Mouse (Mus musculus): ENCODE measurements around the gene Atp11a. TPM values are rescaled to one million over a fixed set of nuclear protein-coding genes. Genes with fewer than 3 reads are reported as not detected.
A peak's percentile ranks its signal among the peaks of the same experiment; 100 is the strongest.

Atp11a gene
- polyA plus RNA-seq, 1 experiment from 2014 or later = 15.3 TPM

GRCm38 (mm10) chr8:12905122-12905521 lies 148.3 kb downstream of the Atp11a start:
- Histone ChIP-seq H3K9ac (no peak overlapping the region), H3K27ac (no peak overlapping the region), H3K4me3 (no peak overlapping the region), H3K4me1 (no peaks in the 10 kb centered on the region), H3K36me3 (no peaks in the 10 kb centered on the region), H3K9me3 (replicated peaks) (no peaks in the 10 kb centered on the region), H3K4me2 (replicated peaks) (no peak overlapping the region), H3K27me3 (no peaks in the 10 kb centered on the region)
- no peak for ATAC-seq (ENCODE audit: low FRiP score)
- WGBS = 92% methylated on average over 5 of the region's 5 CpGs

DNA sequence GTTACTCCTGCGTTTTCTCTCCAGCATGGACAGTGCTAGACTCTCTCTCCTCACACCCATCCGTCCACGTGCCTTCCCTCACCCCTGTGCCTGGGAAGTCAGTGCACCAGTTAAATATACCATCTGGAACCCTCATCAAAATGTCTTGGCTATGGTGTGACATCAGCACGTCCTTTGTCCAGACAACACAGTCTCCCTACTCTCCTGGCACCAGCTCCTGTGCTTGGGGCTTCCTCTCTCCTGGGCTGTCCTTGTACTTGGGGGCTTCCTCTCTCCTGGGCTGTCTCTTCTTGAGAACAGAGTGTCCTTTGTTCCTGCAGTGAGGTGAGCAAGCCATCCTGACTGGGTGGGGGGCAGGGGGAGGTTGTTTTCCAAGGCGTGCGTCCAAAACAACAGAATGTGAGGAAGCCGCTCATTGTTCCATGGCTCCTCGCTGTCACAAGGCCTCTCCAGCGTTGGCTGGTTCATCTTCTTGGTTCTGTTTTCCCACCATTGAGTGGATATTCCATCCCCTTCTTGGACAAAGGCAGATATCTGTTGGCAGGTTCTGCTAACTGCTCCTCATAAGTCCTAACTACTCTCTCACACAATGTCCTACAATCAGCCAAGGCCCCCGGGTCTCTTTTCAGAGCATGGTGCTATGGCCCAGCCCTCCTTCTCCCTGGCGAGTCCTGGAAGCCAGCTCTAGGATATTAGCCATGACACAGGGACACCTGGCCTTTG lies 148.9 kb downstream of the Atp11a start:
- no peak overlapping the region for H3K9ac ChIP-seq
- H3K4me2 ChIP-seq (replicated peaks) = no peak overlapping the region
- H3K4me1 ChIP-seq = no peaks in the 10 kb centered on the region
- H3K27ac ChIP-seq = no peak overlapping the region
- 84% methylated on average over 11 of the region's 11 CpGs for WGBS
- H3K36me3 ChIP-seq = no peaks in the 10 kb centered on the region
- H3K9me3 ChIP-seq (replicated peaks) = no peaks in the 10 kb centered on the region
- no peak for ATAC-seq (ENCODE audit: low FRiP score)
- H3K27me3 ChIP-seq = no peaks in the 10 kb centered on the region
- H3K4me3 ChIP-seq = no peak overlapping the region

DNA sequence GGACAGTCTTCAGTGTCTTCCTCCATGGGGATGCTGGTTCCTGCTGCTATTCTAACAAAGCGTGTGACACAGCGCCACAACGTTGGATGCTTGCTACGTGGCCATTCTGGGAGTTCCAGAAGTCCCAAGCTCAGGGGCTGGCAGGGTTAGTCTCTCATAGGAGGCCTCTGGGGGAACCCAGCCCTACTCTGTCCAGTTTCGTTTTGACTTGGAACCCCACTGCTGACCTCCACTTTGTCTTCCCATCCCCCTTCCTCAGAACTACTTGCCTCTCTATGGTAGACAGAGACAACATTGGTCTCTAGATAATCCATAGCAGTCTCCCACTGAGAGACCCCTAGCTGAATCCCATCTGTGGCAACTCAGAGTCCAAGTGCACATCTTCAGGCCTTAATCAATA lies 149.8 kb downstream of the Atp11a start:
- Histone ChIP-seq H3K27ac (no peak overlapping the region), H3K4me1 (peaks cover 4% of the 10 kb centered on the region)
- 61% methylated on average over 5 of the region's 5 CpGs for WGBS

GRCm38 (mm10) chr8:12907730-12908129 lies 150.9 kb downstream of the Atp11a start:
- Histone ChIP-seq H3K27me3 (no peaks in the 10 kb centered on the region), H3K4me3 (no peak overlapping the region), H3K9me3 (replicated peaks) (no peaks in the 10 kb centered on the region), H3K4me2 (replicated peaks) (no peak overlapping the region), H3K4me1 (peaks cover 12% of the 10 kb centered on the region), H3K27ac (no peak overlapping the region), H3K36me3 (no peaks in the 10 kb centered on the region), H3K9ac (no peak overlapping the region)
- ATAC-seq (ENCODE audit: low FRiP score) = no peak
- 74% methylated on average over 4 of the region's 4 CpGs for WGBS

More for the DNA sequence above, 149.8 kb downstream of the Atp11a start:
- H3K9ac ChIP-seq = no peak overlapping the region
- no peaks in the 10 kb centered on the region for H3K27me3 ChIP-seq
- H3K4me3 ChIP-seq = no peak overlapping the region
- no peaks in the 10 kb centered on the region for H3K36me3 ChIP-seq
- H3K4me2 ChIP-seq (replicated peaks) = no peak overlapping the region
- ATAC-seq (ENCODE audit: low FRiP score) = no peak
- H3K9me3 ChIP-seq (replicated peaks) = no peaks in the 10 kb centered on the region

GRCm38 (mm10) chr8:12912011-12912410 lies 155.2 kb downstream of the Atp11a start:
- no peak for ATAC-seq (ENCODE audit: low FRiP score)
- Histone ChIP-seq H3K4me3 (no peak overlapping the region), H3K36me3 (no peaks in the 10 kb centered on the region), H3K9me3 (replicated peaks) (no peaks in the 10 kb centered on the region), H3K27ac (peak overlapping the region; percentile 48; the same call in 1 of the 2 replicates), H3K4me2 (replicated peaks) (no peak overlapping the region), H3K27me3 (no peaks in the 10 kb centered on the region), H3K4me1 (peaks cover 26% of the 10 kb centered on the region), H3K9ac (no peak overlapping the region)
- WGBS = 9% methylated on average over 5 of the region's 5 CpGs

GRCm38 (mm10) chr8:12915187-12916006 lies 158.6 kb downstream of the Atp11a start:
- peak; percentile 79 for ATAC-seq (ENCODE audit: low FRiP score)
- peak overlapping the region; percentile 54 for H3K9ac ChIP-seq
- WGBS = 17% methylated on average over 42 of the region's 42 CpGs
- H3K9me3 ChIP-seq (replicated peaks) = no peaks in the 10 kb centered on the region
- H3K4me1 ChIP-seq = peaks cover 32% of the 10 kb centered on the region
- H3K4me2 ChIP-seq (replicated peaks) = peak overlapping the region; percentile 82
- no peaks in the 10 kb centered on the region for H3K27me3 ChIP-seq
- no peaks in the 10 kb centered on the region for H3K36me3 ChIP-seq
- H3K27ac ChIP-seq = peak overlapping the region; percentile 68
- peak overlapping the region; percentile 51 for H3K4me3 ChIP-seq

GRCm38 (mm10) chr8:12916156-12916900 lies 159.5 kb downstream of the Atp11a start:
- Histone ChIP-seq H3K27me3 (no peaks in the 10 kb centered on the region), H3K4me1 (peaks cover 31% of the 10 kb centered on the region), H3K4me3 (peak overlapping the region; percentile 51), H3K4me2 (replicated peaks) (peak overlapping the region; percentile 82), H3K9me3 (replicated peaks) (no peaks in the 10 kb centered on the region), H3K9ac (peak overlapping the region; percentile 54), H3K27ac (peak overlapping the region; percentile 68), H3K36me3 (no peaks in the 10 kb centered on the region)
- WGBS = 71% methylated on average over 16 of the region's 16 CpGs
- no peak for ATAC-seq (ENCODE audit: low FRiP score)

- 92% methylated on average over 3 of the region's 3 CpGs for WGBS
Observed at GRCm38 (mm10) chr8:12917029-12917428, 160.2 kb downstream of the Atp11a start.

GRCm38 (mm10) chr8:12917831-12918230 lies 161.0 kb downstream of the Atp11a start:
- Histone ChIP-seq H3K27ac (no peak overlapping the region), H3K27me3 (no peaks in the 10 kb centered on the region), H3K9ac (no peak overlapping the region), H3K9me3 (replicated peaks) (no peaks in the 10 kb centered on the region), H3K4me1 (peaks cover 20% of the 10 kb centered on the region; the same call in 1 of the 2 replicates), H3K4me3 (peak overlapping the region; percentile 51; the same call in 1 of the 2 replicates), H3K36me3 (no peaks in the 10 kb centered on the region), H3K4me2 (replicated peaks) (peak overlapping the region; percentile 82; the same call in 1 of the 2 replicates)
- 93% methylated on average over 4 of the region's 4 CpGs for WGBS
- ATAC-seq (ENCODE audit: low FRiP score) = no peak

More at GRCm38 (mm10) chr8:12917029-12917428, 160.2 kb downstream of the Atp11a start:
- Histone ChIP-seq H3K9ac (peak overlapping the region; percentile 54; the same call in 1 of the 2 replicates), H3K4me3 (peak overlapping the region; percentile 51), H3K27ac (no peak overlapping the region), H3K27me3 (no peaks in the 10 kb centered on the region), H3K4me2 (replicated peaks) (peak overlapping the region; percentile 82), H3K4me1 (peaks cover 24% of the 10 kb centered on the region), H3K36me3 (no peaks in the 10 kb centered on the region), H3K9me3 (replicated peaks) (no peaks in the 10 kb centered on the region)
- ATAC-seq (ENCODE audit: low FRiP score) = no peak

Other genes starting within 250 kb of the Atp11a start
- not detected in 2 replicates for gene Spaca7, start 184.0 kb upstream of the Atp11a start, polyA plus RNA-seq (2016; fragmentation: Nextera tagmentation; extraction: Ambion mirVana)
- 49.1 and 52.8 TPM in 2 replicates for gene Tubgcp3, start 84.8 kb upstream of the Atp11a start, polyA plus RNA-seq (2016; fragmentation: Nextera tagmentation; extraction: Ambion mirVana)
- 98.3 TPM in 2 replicates for gene Mcf2l, start 116.8 kb downstream of the Atp11a start, polyA plus RNA-seq (2016; fragmentation: Nextera tagmentation; extraction: Ambion mirVana)